Mouse (Mus musculus) myocyte (in vitro differentiated cells): ENCODE data around the gene Anks1. TPM values are rescaled to one million over a fixed set of nuclear protein-coding genes. Genes with fewer than 3 reads are reported as not detected.

Experiments
- H3K27me3 ChIP-seq: one replicate; pipeline ENCODE4 v1.6.1; 2011; ENCODE audit not compliant: control insufficient read depth, insufficient read depth, insufficient read length
- H3K36me3 ChIP-seq: one replicate; pipeline ENCODE4 v1.6.1; 2011; ENCODE audit not compliant: control insufficient read depth, insufficient read depth
- H3K4me2 ChIP-seq: one replicate; pipeline ENCODE4 v1.6.1; 2011; ENCODE audit warnings: low read depth, control low read depth
- H3K4me3 ChIP-seq: one replicate; pipeline ENCODE4 v1.5.1; 2011; ENCODE audit warnings: mild to moderate bottlenecking, control low read depth, moderate library complexity
- H3K79me2 ChIP-seq: one replicate; pipeline ENCODE4 v1.6.1; 2011; ENCODE audit not compliant: control insufficient read depth, insufficient read depth
- H3ac ChIP-seq: one replicate; pipeline ENCODE4 v1.6.1; 2011; ENCODE audit not compliant: control insufficient read depth, insufficient read length
- CEBPB ChIP-seq: IDR thresholded peaks from 2 replicates; pipeline ENCODE4 v1.6.1; 2011; ENCODE audit warnings: mild to moderate bottlenecking, moderate library complexity; ENCODE audit not compliant: poor library complexity, insufficient read depth, severe bottlenecking
- E2F4 ChIP-seq: IDR thresholded peaks from one replicate; pipeline ENCODE4 v1.6.1; 2011; ENCODE audit warnings: mild to moderate bottlenecking, control low read depth, moderate library complexity; ENCODE audit not compliant: insufficient read depth
- MAX ChIP-seq: IDR thresholded peaks from one replicate; pipeline ENCODE4 v1.6.1; 2011; ENCODE audit warnings: low read depth, mild to moderate bottlenecking, control low read depth
- MYOD1 ChIP-seq, 3 experiments: IDR thresholded peaks; one replicate each; pipeline ENCODE4 v1.6.1; 2011; ENCODE audit warnings: control low read depth in 2 of 3, low read depth in 2 of 3, mild to moderate bottlenecking in 2 of 3, moderate library complexity in 1 of 3; ENCODE audit not compliant: insufficient read length in 2 of 3, control insufficient read depth in 1 of 3
- MYOG ChIP-seq, 3 experiments: IDR thresholded peaks; one replicate each; pipeline ENCODE4 v1.6.1; 2011; ENCODE audit warnings: control low read depth in 2 of 3, low read depth in 2 of 3, mild to moderate bottlenecking in 2 of 3; ENCODE audit not compliant: insufficient read length in 2 of 3, control insufficient read depth in 1 of 3, insufficient read depth in 1 of 3
- POLR2A ChIP-seq: IDR thresholded peaks from one replicate; pipeline ENCODE4 v1.6.1; 2011; ENCODE audit warnings: low read depth, mild to moderate bottlenecking, control low read depth, moderate library complexity; ENCODE audit not compliant: insufficient read length
- POLR2AphosphoS2 ChIP-seq: IDR thresholded peaks from one replicate; pipeline ENCODE4 v1.6.1; 2011; ENCODE audit warnings: low read depth, control low read depth; ENCODE audit not compliant: insufficient read length
- REST ChIP-seq: IDR thresholded peaks from one replicate; pipeline ENCODE4 v1.6.1; 2011; ENCODE audit warnings: mild to moderate bottlenecking, control low read depth, moderate library complexity; ENCODE audit not compliant: insufficient read depth, insufficient read length
- SRF ChIP-seq: IDR thresholded peaks from one replicate; pipeline ENCODE4 v1.6.1; 2011; ENCODE audit warnings: low read depth; ENCODE audit not compliant: control insufficient read depth, insufficient read length
- TCF12 ChIP-seq: IDR thresholded peaks from one replicate; pipeline ENCODE4 v1.6.1; 2011; ENCODE audit warnings: mild to moderate bottlenecking, control low read depth; ENCODE audit not compliant: poor library complexity, insufficient read depth, severe bottlenecking
- TCF3 ChIP-seq: IDR thresholded peaks from one replicate; pipeline ENCODE4 v1.6.1; 2011; ENCODE audit warnings: low read depth, control low read depth; ENCODE audit not compliant: insufficient read length
- USF1 ChIP-seq: IDR thresholded peaks from one replicate; pipeline ENCODE4 v1.6.1; 2011; ENCODE audit warnings: low read depth, mild to moderate bottlenecking, control low read depth, moderate library complexity
- polyA plus RNA-seq: library from polyadenylated mRNA; unstranded; fragments of >200 nt; fragmentation: generic; extraction: Trizol; gene quantifications from one replicate; pipeline ENCODE4 v1.2.1, GENCODE M21; 2012; ENCODE audit warnings: missing spikeins

The Anks1 gene
- polyA plus RNA-seq, 1 experiment, result 10.0 TPM

DNA sequence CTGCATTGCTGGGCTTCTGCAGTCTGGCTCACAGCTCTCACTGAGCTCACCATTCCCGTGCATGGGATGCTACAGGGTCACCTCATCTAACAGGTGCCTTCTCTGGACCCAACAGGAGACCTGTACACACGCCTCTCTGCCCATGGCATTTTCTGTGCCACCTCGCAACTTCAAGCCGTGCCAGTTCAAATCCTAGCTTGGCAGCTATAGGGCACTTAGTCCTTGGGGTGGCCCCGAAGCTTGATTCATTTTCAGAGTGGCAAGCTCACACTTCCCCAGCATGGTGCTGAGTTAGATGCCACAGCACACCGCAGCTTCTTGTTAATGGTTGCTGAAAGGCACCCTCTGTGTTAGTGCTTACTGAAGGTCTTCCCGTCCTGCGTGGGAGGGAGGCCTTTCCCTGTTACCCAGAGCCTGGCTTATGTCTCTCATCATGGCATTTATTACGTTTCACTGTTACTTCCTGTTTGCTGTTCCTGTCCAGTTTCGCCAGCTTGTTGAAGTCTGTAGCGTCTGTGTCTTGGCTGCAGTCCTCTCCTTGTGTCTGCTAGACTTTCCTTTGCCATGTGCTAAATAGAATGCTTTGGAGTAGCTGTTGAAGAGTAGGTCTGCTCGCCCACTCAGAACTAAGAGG is 29.1 kb downstream of the Anks1 start:
- no peaks in the 10 kb centered on the region for H3K27me3 ChIP-seq
- H3ac ChIP-seq, result no peak overlapping the region
- no peak for TF ChIP-seq TCF3
- no peak for TF ChIP-seq REST
- no peak for TF ChIP-seq CEBPB
- no peak for TF ChIP-seq POLR2A
- TF ChIP-seq POLR2AphosphoS2, result no peak
- TF ChIP-seq E2F4, result no peak
- TF ChIP-seq MYOG (IDR thresholded peaks at IDR 0.05; ENCODE audit: control insufficient read depth in 1 of 3, insufficient read depth in 1 of 3, insufficient read length in 2 of 3, low read depth in 2 of 3), result no peak
- no peak for TF ChIP-seq SRF
- TF ChIP-seq TCF12, result no peak
- no peak for TF ChIP-seq MYOD1 (IDR thresholded peaks at IDR 0.05; ENCODE audit: control insufficient read depth in 1 of 3, insufficient read length in 2 of 3, low read depth in 2 of 3)
- TF ChIP-seq MAX, result no peak
- no peaks in the 10 kb centered on the region for H3K36me3 ChIP-seq
- no peak overlapping the region for H3K4me3 ChIP-seq
- no peaks in the 10 kb centered on the region for H3K79me2 ChIP-seq
- H3K4me2 ChIP-seq, result no peak overlapping the region

DNA sequence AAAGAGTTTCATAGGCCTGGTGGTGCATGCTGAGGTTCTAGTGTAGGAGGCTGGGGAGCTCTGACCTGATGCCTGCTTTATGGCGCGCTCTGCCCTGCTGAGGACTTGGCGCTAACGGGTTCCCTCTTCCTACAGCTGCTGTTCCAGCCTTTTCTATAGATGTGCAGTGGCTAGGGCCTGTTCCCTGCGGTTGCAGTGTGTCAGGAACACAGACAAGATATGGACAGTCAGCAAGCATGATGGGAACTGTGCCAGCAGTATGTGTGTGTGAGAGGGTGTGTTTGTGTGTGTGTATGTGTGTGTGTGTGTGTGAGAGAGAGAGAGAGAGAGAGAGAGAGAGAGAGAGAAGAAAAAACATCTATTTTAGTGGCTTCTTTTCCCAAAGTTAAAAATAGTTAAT is 29.9 kb downstream of the Anks1 start:
- no peaks in the 10 kb centered on the region for H3K36me3 ChIP-seq
- no peak overlapping the region for H3ac ChIP-seq
- TF ChIP-seq POLR2A (no peak), TCF3 (no peak), REST (no peak), MYOD1 (IDR thresholded peaks at IDR 0.05; ENCODE audit: control insufficient read depth in 1 of 3, insufficient read length in 2 of 3, low read depth in 2 of 3) (no peak), MYOG (IDR thresholded peaks at IDR 0.05; ENCODE audit: control insufficient read depth in 1 of 3, insufficient read depth in 1 of 3, insufficient read length in 2 of 3, low read depth in 2 of 3) (no peak), USF1 (no peak), CEBPB (no peak), E2F4 (no peak), SRF (no peak), MAX (no peak), POLR2AphosphoS2 (no peak), TCF12 (no peak)
- H3K4me3 ChIP-seq, result no peak overlapping the region
- H3K27me3 ChIP-seq, result no peaks in the 10 kb centered on the region
- H3K79me2 ChIP-seq, result no peaks in the 10 kb centered on the region
- H3K4me2 ChIP-seq, result no peak overlapping the region

DNA sequence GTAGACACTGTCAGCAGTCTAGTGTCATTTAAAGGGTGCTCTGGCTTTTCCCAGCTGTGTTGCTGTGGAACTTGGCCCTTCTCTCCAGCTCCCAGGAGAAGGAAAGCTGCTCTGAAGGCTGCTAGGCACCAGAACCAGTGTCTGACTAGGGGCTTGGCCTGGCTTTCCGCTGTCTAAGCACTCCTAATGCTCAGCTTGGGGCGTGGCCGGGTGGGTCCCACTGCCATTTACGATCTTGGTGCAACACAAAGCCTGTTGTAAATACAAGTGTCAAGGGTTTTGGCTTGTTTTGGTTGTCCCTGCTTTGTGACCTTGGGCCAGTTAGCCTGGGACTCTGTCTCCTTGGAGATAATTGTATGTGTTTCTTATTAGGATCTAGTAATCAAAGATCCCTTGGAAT is 31.2 kb downstream of the Anks1 start:
- no peaks in the 10 kb centered on the region for H3K36me3 ChIP-seq
- no peak overlapping the region for H3ac ChIP-seq
- no peaks in the 10 kb centered on the region for H3K27me3 ChIP-seq
- H3K4me2 ChIP-seq, result no peak overlapping the region
- TF ChIP-seq MAX (no peak), E2F4 (no peak), TCF12 (no peak), MYOG (IDR thresholded peaks at IDR 0.05; ENCODE audit: control insufficient read depth in 1 of 3, insufficient read depth in 1 of 3, insufficient read length in 2 of 3, low read depth in 2 of 3) (no peak), MYOD1 (IDR thresholded peaks at IDR 0.05; ENCODE audit: control insufficient read depth in 1 of 3, insufficient read length in 2 of 3, low read depth in 2 of 3) (no peak), USF1 (no peak), CEBPB (no peak), POLR2AphosphoS2 (no peak), SRF (no peak), TCF3 (no peak), REST (no peak), POLR2A (no peak)
- no peak overlapping the region for H3K4me3 ChIP-seq
- H3K79me2 ChIP-seq, result no peaks in the 10 kb centered on the region

DNA sequence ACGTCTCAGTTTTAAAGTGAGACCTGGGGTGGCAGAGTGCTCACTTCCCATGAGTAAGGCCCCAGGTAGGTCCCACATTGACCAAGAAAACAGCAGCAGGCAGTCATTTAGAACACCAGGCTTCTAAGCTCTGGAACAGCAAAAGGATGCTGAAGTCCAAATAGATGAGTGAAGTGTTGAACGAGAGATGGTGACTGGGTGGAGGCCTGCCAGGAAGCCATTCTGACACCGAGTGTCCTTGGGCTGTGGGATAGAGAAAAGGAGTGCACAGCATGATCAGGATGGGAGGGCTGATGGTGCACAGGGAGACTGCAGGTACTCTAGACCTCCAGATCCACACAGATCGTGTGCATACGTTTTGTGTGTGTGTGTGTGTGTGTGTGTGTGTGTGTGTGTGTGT is 32.1 kb downstream of the Anks1 start:
- Histone ChIP-seq H3K27me3 (no peaks in the 10 kb centered on the region), H3K79me2 (no peaks in the 10 kb centered on the region), H3K4me3 (no peak overlapping the region), H3K4me2 (no peak overlapping the region), H3ac (no peak overlapping the region), H3K36me3 (no peaks in the 10 kb centered on the region)
- no peak for TF ChIP-seq TCF3
- no peak for TF ChIP-seq POLR2A
- TF ChIP-seq TCF12, result no peak
- TF ChIP-seq POLR2AphosphoS2, result no peak
- no peak for TF ChIP-seq MYOG (IDR thresholded peaks at IDR 0.05; ENCODE audit: control insufficient read depth in 1 of 3, insufficient read depth in 1 of 3, insufficient read length in 2 of 3, low read depth in 2 of 3)
- TF ChIP-seq MAX, result no peak
- no peak for TF ChIP-seq E2F4
- no peak for TF ChIP-seq CEBPB
- no peak for TF ChIP-seq MYOD1 (IDR thresholded peaks at IDR 0.05; ENCODE audit: control insufficient read depth in 1 of 3, insufficient read length in 2 of 3, low read depth in 2 of 3)
- no peak for TF ChIP-seq SRF
- TF ChIP-seq USF1, result no peak
- no peak for TF ChIP-seq REST
